Mouse (Mus musculus): ENCODE results near the gene Actn4.

- no peak for TF ChIP-seq POLR2A (IDR thresholded peaks at IDR 0.05; ENCODE audit: low read depth, low read length)
- no peak for TF ChIP-seq CTCF (conservative IDR thresholded peaks at IDR 0.05; ENCODE audit: insufficient read depth, insufficient read length, low read depth, low read length)
Observed at GRCm38 (mm10) chr7:28983141-28983564, 21.0 kb upstream of the Actn4 start.
